Mouse (Mus musculus) E14TG2a.4 (cell line): ENCODE measurements at regions not wholly inside any gene's neighbourhood (a gene's known extent, or its start where the extent isn't known, plus 50 kb on each side); places are given as distances from the start of the nearest gene placed in this dataset.

Experiments
- H3K27me3 ChIP-seq: 2 replicates; pipeline ENCODE4 v1.6.1; 2014; ENCODE audit warnings: low read length, control low read depth; ENCODE audit not compliant: insufficient read depth
- H3K36me3 ChIP-seq: 2 replicates; pipeline ENCODE4 v1.6.1; 2014; ENCODE audit warnings: low read length, control low read depth; ENCODE audit not compliant: insufficient read depth
- H3K4me1 ChIP-seq: replicated peaks from 2 replicates; pipeline ENCODE4 v1.6.1; 2014; ENCODE audit warnings: low read depth, low read length, control low read depth
- H3K4me3 ChIP-seq: replicated peaks from 2 replicates; pipeline ENCODE4 v1.5.1; 2014; ENCODE audit warnings: mild to moderate bottlenecking, low read length
- H3K9me3 ChIP-seq: 2 replicates; pipeline ENCODE4 v1.6.1; 2014; ENCODE audit warnings: low read length, control low read depth
- CTCF ChIP-seq: conservative IDR thresholded peaks from 2 replicates; pipeline ENCODE4 v1.5.1; 2014; ENCODE audit warnings: low read length
- NANOG ChIP-seq: IDR thresholded peaks from 2 replicates; pipeline ENCODE4 v1.6.1; 2014; ENCODE audit warnings: borderline replicate concordance, low read length, mixed read lengths
- POU5F1 ChIP-seq: IDR thresholded peaks from 2 replicates; pipeline ENCODE4 v1.6.1; 2014; ENCODE audit warnings: low read length, borderline replicate concordance

GRCm38 (mm10) chr16:74984207-74984606 lies 572.6 kb upstream of the Robo2 start:
- Histone ChIP-seq H3K36me3 (no peaks in the 10 kb centered on the region), H3K4me3 (no peak overlapping the region), H3K27me3 (no peaks in the 10 kb centered on the region), H3K4me1 (no peaks in the 10 kb centered on the region), H3K9me3 (no peaks in the 10 kb centered on the region)
- TF ChIP-seq CTCF (no peak), NANOG (no peak), POU5F1 (no peak)

- no peaks in the 10 kb centered on the region for H3K9me3 ChIP-seq
- TF ChIP-seq NANOG (no peak), POU5F1 (no peak), CTCF (no peak)
- no peaks in the 10 kb centered on the region for H3K27me3 ChIP-seq
- no peaks in the 10 kb centered on the region for H3K4me1 ChIP-seq
- H3K36me3 ChIP-seq, result no peaks in the 10 kb centered on the region
- no peak overlapping the region for H3K4me3 ChIP-seq
Measured at GRCm38 (mm10) chr16:74966099-74966498, 554.5 kb upstream of the Robo2 start.

GRCm38 (mm10) chr16:74929739-74930138 lies 518.1 kb upstream of the Robo2 start:
- Histone ChIP-seq H3K4me3 (no peak overlapping the region), H3K4me1 (no peaks in the 10 kb centered on the region), H3K27me3 (no peaks in the 10 kb centered on the region), H3K36me3 (no peaks in the 10 kb centered on the region), H3K9me3 (no peaks in the 10 kb centered on the region)
- no peak for TF ChIP-seq POU5F1
- no peak for TF ChIP-seq CTCF

DNA sequence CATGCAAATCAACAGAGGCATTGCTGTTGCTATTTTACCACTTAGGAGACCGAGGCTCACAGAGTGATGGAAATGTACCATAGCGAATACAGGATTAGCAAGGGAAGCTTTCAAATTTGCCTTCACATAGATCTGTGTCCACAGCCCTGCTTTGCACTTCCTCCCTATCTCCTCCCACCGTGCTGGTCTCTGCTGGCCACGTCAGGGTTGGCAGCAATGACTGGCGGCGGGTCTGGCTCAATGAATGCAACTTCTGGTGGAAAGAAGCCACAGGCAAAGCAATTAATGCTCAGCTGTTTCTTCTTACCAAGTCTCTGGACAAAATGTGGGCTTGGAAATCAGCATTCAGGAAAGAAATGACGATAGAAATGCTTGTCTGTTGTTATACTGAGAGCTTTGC lies 489.2 kb upstream of the Robo2 start:
- TF ChIP-seq POU5F1 (no peak), NANOG (no peak), CTCF (no peak)
- H3K27me3 ChIP-seq, result no peaks in the 10 kb centered on the region
- H3K36me3 ChIP-seq, result no peaks in the 10 kb centered on the region
- no peak overlapping the region for H3K4me3 ChIP-seq
- H3K9me3 ChIP-seq, result no peaks in the 10 kb centered on the region
- H3K4me1 ChIP-seq, result no peaks in the 10 kb centered on the region

GRCm38 (mm10) chr16:74887724-74888123 lies 476.1 kb upstream of the Robo2 start:
- H3K4me1 ChIP-seq, result peaks cover 4% of the 10 kb centered on the region; the same call in 1 of the 2 replicates
- H3K9me3 ChIP-seq, result no peaks in the 10 kb centered on the region
- no peaks in the 10 kb centered on the region for H3K27me3 ChIP-seq
- H3K36me3 ChIP-seq, result no peaks in the 10 kb centered on the region
- TF ChIP-seq NANOG (peak; percentile 87), CTCF (no peak), POU5F1 (no peak)
- H3K4me3 ChIP-seq, result no peak overlapping the region

GRCm38 (mm10) chr16:74878603-74879002 lies 467.0 kb upstream of the Robo2 start:
- TF ChIP-seq POU5F1 (no peak), CTCF (no peak), NANOG (no peak)
- Histone ChIP-seq H3K4me3 (no peak overlapping the region), H3K36me3 (no peaks in the 10 kb centered on the region), H3K9me3 (no peaks in the 10 kb centered on the region), H3K27me3 (no peaks in the 10 kb centered on the region), H3K4me1 (no peaks in the 10 kb centered on the region)

GRCm38 (mm10) chr16:74873756-74874155 lies 462.1 kb upstream of the Robo2 start:
- Histone ChIP-seq H3K9me3 (no peaks in the 10 kb centered on the region), H3K4me3 (no peak overlapping the region), H3K4me1 (no peaks in the 10 kb centered on the region), H3K27me3 (no peaks in the 10 kb centered on the region), H3K36me3 (no peaks in the 10 kb centered on the region)
- no peak for TF ChIP-seq POU5F1

GRCm38 (mm10) chr16:74857752-74858151 lies 446.1 kb upstream of the Robo2 start:
- Histone ChIP-seq H3K27me3 (no peaks in the 10 kb centered on the region), H3K4me1 (no peaks in the 10 kb centered on the region), H3K9me3 (no peaks in the 10 kb centered on the region), H3K4me3 (no peak overlapping the region), H3K36me3 (no peaks in the 10 kb centered on the region)
- peak; percentile 61 for TF ChIP-seq CTCF
- TF ChIP-seq POU5F1, result no peak

- Histone ChIP-seq H3K4me3 (no peak overlapping the region), H3K4me1 (no peaks in the 10 kb centered on the region), H3K36me3 (no peaks in the 10 kb centered on the region), H3K9me3 (no peaks in the 10 kb centered on the region), H3K27me3 (no peaks in the 10 kb centered on the region)
- no peak for TF ChIP-seq NANOG
- TF ChIP-seq POU5F1, result no peak
- peak; percentile 34 for TF ChIP-seq CTCF
Measured at GRCm38 (mm10) chr16:74840006-74840405, 428.4 kb upstream of the Robo2 start.

- Histone ChIP-seq H3K4me1 (no peaks in the 10 kb centered on the region), H3K36me3 (no peaks in the 10 kb centered on the region), H3K4me3 (no peak overlapping the region), H3K9me3 (no peaks in the 10 kb centered on the region), H3K27me3 (no peaks in the 10 kb centered on the region)
- TF ChIP-seq NANOG (no peak), CTCF (no peak), POU5F1 (no peak)
Measured at GRCm38 (mm10) chr16:74814386-74814785, 402.8 kb upstream of the Robo2 start.
